Mouse (Mus musculus) activated CD4-positive, CD25-positive, alpha-beta regulatory T cell, adult 9 weeks (primary cell): ENCODE results near the gene Fgr. TPM values are rescaled to one million over a fixed set of nuclear protein-coding genes. Genes with fewer than 3 reads are reported as not detected.

Experiments
- polyA plus RNA-seq: library from polyadenylated mRNA; unstranded; fragments of 100-300 nt; shearing (Covaris generic); gene quantifications from one replicate; pipeline ENCODE4 v1.2.1, GENCODE M21; 2017

Fgr gene
- polyA plus RNA-seq = 5.5 TPM

GRCm38 (mm10) chr4:132973814-132974398, at the start of gene Fgr:
TSS of gene Fgr (plus strand) at chr4:132974095.

DNA sequence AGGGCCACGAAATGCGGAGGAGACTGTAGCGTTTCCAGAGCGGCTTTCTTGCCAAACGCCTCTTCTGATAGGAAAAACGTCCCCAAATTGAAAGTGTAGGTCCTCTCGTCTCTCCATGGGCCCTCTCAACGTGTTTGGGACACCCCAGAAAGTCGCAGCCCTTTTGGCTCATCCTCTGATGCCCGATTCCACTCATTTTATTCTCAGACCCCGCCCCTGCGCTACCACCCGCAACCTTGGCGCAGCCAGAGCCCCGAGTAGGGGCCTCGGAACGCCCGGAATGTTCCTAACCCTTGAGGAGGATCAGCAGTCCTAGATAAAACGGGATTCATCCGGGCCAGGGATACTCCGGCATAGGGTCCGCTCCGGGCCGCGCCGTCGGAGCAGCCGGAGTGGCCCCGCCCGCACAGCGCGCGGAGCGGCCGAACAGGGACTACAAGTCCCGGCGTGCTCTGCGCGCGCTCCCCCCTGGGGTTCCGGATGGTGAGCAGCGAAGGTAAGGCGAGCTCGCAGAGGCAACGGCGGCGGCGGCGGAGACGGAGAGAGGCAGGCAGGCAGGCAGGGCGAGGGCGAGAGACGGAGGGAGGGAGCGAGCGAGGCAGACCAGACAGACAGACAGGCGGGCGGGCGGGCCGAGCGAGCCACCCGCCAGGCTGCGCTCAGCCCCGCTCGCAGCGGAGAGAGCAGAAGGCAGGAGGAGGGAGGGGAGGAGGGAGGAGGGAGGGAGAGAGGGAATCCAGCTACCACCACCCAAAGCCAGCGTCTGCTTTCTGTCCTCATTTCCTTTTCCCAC, 37.3 kb downstream of the Fgr start, which contains the start of gene Ahdc1:
Ahdc1 (plus strand) TSS at position 233 of the 793 bp plus-strand sequence.

Other genes starting within 250 kb of the Fgr start
- 7.3 TPM for gene Xkr8, start 241.5 kb upstream of the Fgr start, polyA plus RNA-seq
- gene Smpdl3b, start 216.8 kb upstream of the Fgr start, polyA plus RNA-seq = 2.8 TPM
- gene Rpa2, start 205.8 kb upstream of the Fgr start, polyA plus RNA-seq = 59.5 TPM
- 3.2 TPM for gene Themis2, start 177.7 kb upstream of the Fgr start, polyA plus RNA-seq
- 61.4 TPM for gene Ppp1r8, start 130.9 kb upstream of the Fgr start, polyA plus RNA-seq
- gene Stx12, start 89.6 kb upstream of the Fgr start, polyA plus RNA-seq = 42.5 TPM
- gene Fam76a, start 51.5 kb upstream of the Fgr start, polyA plus RNA-seq = 22.8 TPM
- 8.2 TPM for gene Ahdc1, start 37.2 kb downstream of the Fgr start, polyA plus RNA-seq
- gene Wasf2, start 156.4 kb downstream of the Fgr start, polyA plus RNA-seq = 105 TPM
- not detected for gene Cd164l2, start 238.0 kb downstream of the Fgr start, polyA plus RNA-seq
- not detected for gene Gpr3, start 238.4 kb downstream of the Fgr start, polyA plus RNA-seq